Mouse (Mus musculus) embryonic facial prominence, embryonic 10.5 days (tissue): ENCODE data around the gene Nek2. TPM values are rescaled to one million over a fixed set of nuclear protein-coding genes. Genes with fewer than 3 reads are reported as not detected.
A peak's percentile ranks its signal among the peaks of the same experiment; 100 is the strongest.

Experiments used
- DNase-seq: peaks from one replicate; pipeline ENCODE4 v3.0.0-alpha.2; 2017; ENCODE audit warnings: low spot score
- H3K27ac ChIP-seq: fragments of 300-500 bp; sonication (generic); replicated peaks from 2 replicates; pipeline ENCODE4 v1.5.1; 2016; ENCODE audit warnings: mild to moderate bottlenecking
- H3K27me3 ChIP-seq: fragments of 300-500 bp; sonication (generic); replicated peaks from 2 replicates; pipeline ENCODE4 v1.6.1; 2016; ENCODE audit warnings: low read depth, mild to moderate bottlenecking; ENCODE audit not compliant: poor library complexity, severe bottlenecking
- H3K36me3 ChIP-seq: fragments of 300-500 bp; sonication (generic); replicated peaks from 2 replicates; pipeline ENCODE4 v1.6.1; 2016; ENCODE audit warnings: mild to moderate bottlenecking, moderate library complexity
- H3K4me1 ChIP-seq: fragments of 300-500 bp; sonication (generic); 2 replicates; pipeline ENCODE4 v1.6.1; 2016
- H3K4me3 ChIP-seq: fragments of 300-500 bp; sonication (generic); 2 replicates; pipeline ENCODE4 v1.5.1; 2016; ENCODE audit warnings: mild to moderate bottlenecking, moderate library complexity
- H3K9me3 ChIP-seq: fragments of 300-500 bp; sonication (generic); 2 replicates; pipeline ENCODE4 v1.6.1; 2016; ENCODE audit warnings: mild to moderate bottlenecking
- WGBS: fragments of 180-500 bp; shearing (Covaris S2); methylation state at CpG from one replicate; pipeline ENCODE4 v1.1.7; 2016; 5-methylcytosine and 5-hydroxymethylcytosine counted together
- polyA plus RNA-seq: library from polyadenylated mRNA; unstranded; fragments of >200 nt; fragmentation: Nextera tagmentation; extraction: Ambion mirVana; gene quantifications from 2 replicates; pipeline ENCODE4 v1.2.1, GENCODE M21; 2016

Nek2 gene
- polyA plus RNA-seq, 1 experiment from 2014 or later: 60.0 TPM

DNA sequence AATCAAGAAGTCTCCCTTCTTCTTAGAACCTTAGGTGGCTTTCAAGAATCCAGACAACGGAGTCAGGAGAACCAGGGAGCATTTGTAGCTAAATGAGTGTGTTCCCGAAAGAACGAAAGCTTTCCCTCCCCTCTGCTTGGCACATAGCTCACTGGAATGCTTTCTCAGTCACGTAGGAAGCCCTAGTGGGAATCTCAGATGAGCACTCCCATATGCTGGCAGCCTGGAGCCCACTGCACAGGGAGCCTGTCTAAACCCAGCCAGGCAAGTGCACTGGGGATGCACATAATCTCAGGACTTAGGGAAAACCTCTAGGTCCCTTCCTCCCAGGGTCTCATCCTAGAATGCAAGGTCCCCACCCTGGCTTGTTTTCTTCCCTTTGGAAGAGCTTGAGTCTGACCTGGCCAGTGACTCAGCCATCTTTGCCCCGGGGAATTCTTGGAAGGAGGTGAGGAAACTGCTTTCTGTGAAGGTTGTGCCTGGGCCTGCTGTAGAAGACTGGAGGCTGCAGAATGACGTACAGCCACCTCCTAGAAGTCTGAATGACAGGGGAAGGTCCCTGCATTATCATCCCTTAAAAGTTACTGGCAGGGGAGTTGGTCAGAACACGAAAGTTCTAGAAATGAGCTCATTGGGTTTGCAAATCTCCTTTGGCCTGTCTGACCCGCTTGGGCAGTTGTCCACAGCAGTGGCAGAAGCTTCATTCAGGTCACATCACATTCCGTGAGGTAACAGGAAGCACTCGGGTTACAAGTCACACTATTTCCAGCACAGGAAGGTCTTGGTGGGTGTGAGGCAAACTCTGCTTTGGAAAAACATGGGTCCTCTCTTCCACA is 18.2 kb upstream of the Nek2 start:
- 68% methylated on average over 10 of the region's 10 CpGs for whole genome bisulfite sequencing
- Histone ChIP-seq H3K36me3 (no peaks in the 10 kb centered on the region), H3K4me3 (no peak overlapping the region), H3K27me3 (no peaks in the 10 kb centered on the region), H3K4me1 (peaks cover 11% of the 10 kb centered on the region), H3K27ac (no peak overlapping the region; the same call in 1 of the 2 replicates), H3K9me3 (peaks cover 8% of the 10 kb centered on the region; the same call in 1 of the 2 replicates)
- no peak for DNase-seq

DNA sequence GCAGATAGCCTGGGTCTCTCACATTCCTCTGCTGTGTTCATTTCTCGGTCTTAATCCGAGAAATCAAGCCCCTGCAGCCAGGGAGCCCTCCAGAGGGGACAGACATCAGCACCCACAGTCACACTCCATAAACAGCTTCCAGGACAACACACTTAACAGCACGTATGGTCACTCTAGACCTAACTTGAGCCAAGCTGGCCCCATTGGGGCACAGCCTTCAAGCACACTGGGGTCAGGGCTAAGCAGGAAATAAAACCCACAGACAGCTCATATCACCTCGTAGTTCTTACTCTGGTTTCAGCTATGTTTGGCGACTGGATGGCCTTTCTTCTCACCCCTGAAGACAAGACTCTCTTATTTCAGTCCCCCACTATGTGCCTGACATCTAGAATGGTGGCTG is 16.5 kb upstream of the Nek2 start:
- no peaks in the 10 kb centered on the region for H3K27me3 ChIP-seq
- no peak overlapping the region for H3K27ac ChIP-seq
- peaks cover 11% of the 10 kb centered on the region for H3K4me1 ChIP-seq
- no peaks in the 10 kb centered on the region for H3K36me3 ChIP-seq
- H3K4me3 ChIP-seq: no peak overlapping the region
- peaks cover 3% of the 10 kb centered on the region; the same call in 1 of the 2 replicates for H3K9me3 ChIP-seq
- 66% methylated on average over 5 of the region's 5 CpGs for WGBS
- DNase-seq: no peak

DNA sequence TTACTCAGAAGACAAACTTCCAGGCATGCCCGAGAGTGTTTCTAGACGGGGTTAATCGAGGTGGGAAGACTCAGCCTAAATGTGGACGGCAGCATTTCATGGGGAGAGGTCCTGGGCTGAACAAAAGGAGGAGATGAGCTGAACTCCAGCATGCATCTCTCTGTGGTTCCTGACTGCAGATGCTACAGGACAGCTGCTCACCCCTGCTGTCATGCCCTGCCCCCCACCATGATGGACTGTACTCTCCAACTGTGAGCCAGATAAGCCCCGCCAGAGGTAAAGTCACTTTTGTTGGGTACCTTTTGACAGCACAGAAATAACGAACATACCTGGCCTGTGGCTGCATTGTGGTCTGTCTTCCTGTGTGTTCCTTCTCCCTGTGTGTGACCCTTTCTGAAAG is 15.5 kb upstream of the Nek2 start:
- WGBS: 80% methylated on average over 6 of the region's 6 CpGs
- no peak for DNase-seq

DNA sequence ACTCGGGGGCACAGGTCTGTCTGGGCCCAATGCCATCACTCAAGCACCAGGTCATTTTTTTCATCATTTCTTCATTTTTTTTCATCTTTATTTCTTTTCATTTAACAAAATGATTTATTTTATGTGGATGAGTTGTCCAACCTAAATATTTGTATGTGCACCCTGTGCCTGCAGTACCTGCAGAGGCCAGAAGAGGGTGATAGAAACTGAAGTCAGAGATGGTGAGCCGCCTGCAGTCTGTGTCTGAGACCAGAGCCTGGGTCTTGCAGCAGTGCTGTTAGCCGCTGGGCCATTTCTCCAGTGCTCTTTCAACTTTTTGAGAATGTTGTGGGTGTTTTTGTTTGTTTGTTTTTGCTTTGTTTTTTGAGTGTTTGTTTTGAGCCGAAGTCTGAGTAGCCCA is 14.5 kb upstream of the Nek2 start:
- Histone ChIP-seq H3K9me3 (peaks cover 3% of the 10 kb centered on the region; the same call in 1 of the 2 replicates), H3K27me3 (no peaks in the 10 kb centered on the region), H3K27ac (no peak overlapping the region), H3K4me1 (peaks cover 11% of the 10 kb centered on the region), H3K36me3 (no peaks in the 10 kb centered on the region), H3K4me3 (no peak overlapping the region)
- WGBS: 93% methylated on average over 4 of the region's 4 CpGs
- DNase-seq: no peak

More for the DNA sequence above, 15.5 kb upstream of the Nek2 start:
- Histone ChIP-seq H3K36me3 (no peaks in the 10 kb centered on the region), H3K4me1 (peaks cover 11% of the 10 kb centered on the region), H3K4me3 (no peak overlapping the region), H3K9me3 (peaks cover 3% of the 10 kb centered on the region; the same call in 1 of the 2 replicates), H3K27me3 (no peaks in the 10 kb centered on the region), H3K27ac (no peak overlapping the region)

DNA sequence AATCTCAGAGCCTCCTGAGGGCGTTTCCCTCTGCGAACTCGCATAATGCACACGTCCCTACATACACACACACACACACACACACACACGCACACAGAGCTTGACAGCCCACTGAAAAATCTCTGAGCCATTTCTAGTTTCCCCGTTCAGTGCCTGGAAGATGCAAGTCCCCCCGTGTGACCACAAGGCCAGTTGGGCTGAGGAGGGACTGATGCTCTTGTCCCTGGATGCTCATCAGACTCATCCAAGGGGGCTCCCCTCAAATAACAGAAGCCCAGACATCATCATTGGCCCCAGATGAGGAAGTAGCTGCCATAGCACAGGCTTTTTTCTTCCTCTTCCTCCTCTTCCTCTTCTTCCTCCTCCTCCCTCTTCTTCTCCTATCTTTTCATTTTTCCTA is 13.3 kb upstream of the Nek2 start:
- Histone ChIP-seq H3K4me1 (peaks cover 7% of the 10 kb centered on the region), H3K36me3 (no peaks in the 10 kb centered on the region), H3K9me3 (peaks cover 3% of the 10 kb centered on the region; the same call in 1 of the 2 replicates), H3K27me3 (no peaks in the 10 kb centered on the region), H3K4me3 (no peak overlapping the region), H3K27ac (no peak overlapping the region)
- DNase-seq: no peak
- 84% methylated on average over 7 of the region's 7 CpGs for WGBS

DNA sequence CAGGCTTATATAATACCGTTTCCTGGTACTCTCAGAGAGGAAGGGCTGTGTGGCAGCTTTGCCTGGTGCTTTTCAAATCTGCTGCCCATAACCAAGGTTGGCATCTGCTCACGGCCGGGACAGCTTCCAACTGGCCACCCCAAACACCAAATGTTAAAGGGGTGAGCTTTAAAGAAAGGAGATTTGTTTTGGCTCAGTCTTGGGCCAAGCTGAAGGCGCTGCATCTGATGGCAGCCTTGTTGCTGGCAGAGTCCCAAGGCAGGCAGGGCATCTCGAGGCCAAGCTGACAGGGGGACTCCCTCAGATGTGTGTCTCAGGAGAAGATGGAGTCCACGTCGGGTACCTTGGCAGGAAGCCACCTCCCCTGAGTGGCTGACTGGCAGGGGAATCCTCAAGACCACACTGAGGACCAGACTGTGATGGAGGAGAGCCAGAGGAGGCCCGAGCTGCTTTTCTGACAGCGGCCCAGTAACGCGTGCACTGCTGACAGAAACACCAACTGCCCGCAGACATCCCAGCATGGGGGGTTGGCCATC is 12.5 kb upstream of the Nek2 start:
- Histone ChIP-seq H3K4me1 (no peaks in the 10 kb centered on the region), H3K36me3 (no peaks in the 10 kb centered on the region), H3K27ac (no peak overlapping the region), H3K27me3 (no peaks in the 10 kb centered on the region), H3K4me3 (no peak overlapping the region), H3K9me3 (peaks cover 3% of the 10 kb centered on the region; the same call in 1 of the 2 replicates)
- WGBS: 89% methylated on average over 12 of the region's 12 CpGs
- DNase-seq: no peak

DNA sequence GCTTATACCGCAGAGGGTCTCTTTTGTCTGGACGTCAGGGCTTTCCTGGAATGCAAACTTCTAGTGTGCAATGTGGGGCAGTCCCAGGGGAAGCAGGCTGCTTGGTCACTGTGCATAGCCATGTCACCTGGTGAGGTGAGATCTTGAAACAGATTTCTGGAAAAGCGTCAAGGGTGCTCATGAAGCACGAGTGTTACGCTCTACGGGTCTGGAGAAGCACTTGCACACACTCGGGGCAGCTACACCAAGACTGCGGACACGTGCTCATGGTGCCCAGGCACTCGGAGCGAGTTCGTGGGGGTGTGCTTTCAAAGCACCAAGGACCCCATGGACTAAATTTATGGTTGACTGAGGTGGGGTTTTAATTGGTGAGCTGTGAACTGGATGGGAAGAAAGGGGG is 9.5 kb upstream of the Nek2 start:
- Histone ChIP-seq H3K27ac (no peak overlapping the region), H3K36me3 (no peaks in the 10 kb centered on the region), H3K4me1 (peaks cover 12% of the 10 kb centered on the region), H3K27me3 (no peaks in the 10 kb centered on the region), H3K4me3 (no peak overlapping the region), H3K9me3 (peaks cover under 1% of the 10 kb centered on the region; the same call in 1 of the 2 replicates)
- 87% methylated on average over 12 of the region's 12 CpGs for WGBS
- DNase-seq: no peak

DNA sequence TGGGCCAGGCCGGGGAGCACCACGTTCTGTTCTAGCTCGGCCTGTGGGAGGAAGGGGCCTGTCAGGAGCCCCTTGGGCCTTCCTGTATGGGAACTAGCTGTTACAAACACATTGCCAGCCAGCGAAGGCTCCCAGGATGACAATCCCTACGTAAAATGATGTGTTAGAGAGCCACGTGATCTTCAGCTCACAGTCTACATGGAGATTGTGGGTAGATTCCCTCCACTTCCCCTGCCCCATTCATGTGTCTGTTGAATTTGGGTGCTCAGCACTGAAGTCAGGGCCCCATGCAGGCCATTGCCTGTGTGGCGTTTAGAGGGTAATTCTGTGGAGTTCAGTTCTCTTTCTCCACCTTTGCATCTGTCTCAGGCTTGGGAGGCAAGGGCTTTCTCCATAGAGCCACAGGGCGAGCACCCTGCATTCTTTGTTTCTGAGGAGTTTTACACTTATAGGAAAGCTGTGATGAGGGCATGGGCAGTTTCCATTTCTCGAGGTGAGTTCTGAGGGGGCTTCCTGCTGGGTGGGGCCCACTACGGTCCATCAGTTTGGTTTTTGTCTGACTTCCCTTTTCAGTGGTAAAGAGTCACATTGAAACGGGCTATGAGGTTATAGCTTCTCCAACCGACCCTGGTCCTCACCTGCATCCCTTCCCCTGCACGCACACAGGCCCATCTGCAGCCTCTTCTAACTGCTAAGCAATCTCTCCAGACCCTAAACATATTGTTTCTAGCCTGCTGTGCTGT is 8.1 kb upstream of the Nek2 start:
- WGBS: 89% methylated on average over 13 of the region's 13 CpGs
- Histone ChIP-seq H3K4me1 (peaks cover 16% of the 10 kb centered on the region), H3K9me3 (no peaks in the 10 kb centered on the region), H3K27me3 (no peaks in the 10 kb centered on the region), H3K27ac (no peak overlapping the region), H3K36me3 (no peaks in the 10 kb centered on the region), H3K4me3 (no peak overlapping the region)
- no peak for DNase-seq

DNA sequence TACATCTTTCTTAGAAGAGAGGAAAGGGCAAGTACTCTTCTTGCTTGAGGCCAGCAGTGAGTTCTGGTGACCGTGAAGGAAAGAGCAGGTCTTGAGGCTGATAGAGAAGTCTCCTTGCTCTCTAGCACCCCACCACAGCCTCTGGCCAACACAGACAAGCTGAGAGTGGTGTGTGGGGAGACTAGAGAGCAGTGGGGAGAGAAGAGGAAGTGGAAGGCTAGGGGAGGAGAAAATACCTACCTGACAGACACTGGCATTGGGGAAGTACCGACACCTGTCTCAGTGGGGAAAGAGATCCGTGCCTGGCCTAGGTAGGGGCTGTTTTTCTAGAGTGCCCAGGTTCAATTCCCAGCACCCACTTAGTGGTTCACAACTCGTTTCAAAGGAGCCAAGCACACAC is 7.0 kb upstream of the Nek2 start:
- 75% methylated on average over 4 of the region's 4 CpGs for WGBS
- Histone ChIP-seq H3K4me1 (peaks cover 17% of the 10 kb centered on the region), H3K9me3 (no peaks in the 10 kb centered on the region), H3K36me3 (no peaks in the 10 kb centered on the region), H3K4me3 (no peak overlapping the region), H3K27ac (no peak overlapping the region), H3K27me3 (no peaks in the 10 kb centered on the region)
- no peak for DNase-seq

DNA sequence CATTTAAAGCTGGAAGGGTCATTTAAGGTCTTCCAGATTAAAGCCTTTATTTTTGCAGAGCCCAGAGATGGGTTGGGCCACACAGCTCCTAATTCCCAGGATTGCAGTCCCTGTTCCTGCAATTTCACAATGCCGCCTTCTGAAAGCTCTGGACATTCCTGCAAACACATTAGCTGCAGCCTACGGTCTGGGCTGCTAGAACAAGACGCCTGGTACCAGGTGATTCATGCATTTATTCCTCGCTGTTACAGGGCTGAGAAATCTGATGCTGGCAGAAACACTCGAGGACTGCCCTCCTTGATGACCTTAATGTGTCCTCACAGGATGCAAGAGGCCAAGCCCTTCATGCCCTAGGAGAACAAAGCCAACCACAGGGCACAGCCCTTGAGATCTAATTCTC is 6.3 kb upstream of the Nek2 start:
- DNase-seq: peak; percentile 23
- Histone ChIP-seq H3K4me3 (no peak overlapping the region), H3K9me3 (no peaks in the 10 kb centered on the region), H3K4me1 (peaks cover 17% of the 10 kb centered on the region), H3K27ac (peak overlapping the region; percentile 48), H3K36me3 (no peaks in the 10 kb centered on the region), H3K27me3 (no peaks in the 10 kb centered on the region)
- WGBS: 29% methylated on average over 5 of the region's 5 CpGs

DNA sequence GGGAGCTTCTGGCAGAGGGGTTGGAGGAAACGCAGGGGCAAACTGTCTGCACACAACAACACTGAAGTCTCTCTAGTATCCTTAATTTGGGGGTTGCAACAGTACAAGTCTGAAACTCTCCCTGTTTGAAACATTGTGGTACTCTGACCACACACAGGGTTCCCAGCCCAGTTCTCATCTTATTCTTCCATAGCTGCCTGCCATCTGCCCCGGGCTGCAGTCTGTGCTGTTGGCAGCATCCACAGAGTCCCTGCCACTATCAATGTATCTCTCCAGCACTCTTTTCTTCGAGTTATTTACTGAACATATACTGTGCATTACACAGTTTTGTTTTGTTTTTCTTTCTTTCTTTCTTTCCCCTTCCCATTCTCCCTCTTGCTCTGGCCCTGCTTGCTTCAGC is 4.6 kb upstream of the Nek2 start:
- Histone ChIP-seq H3K36me3 (no peaks in the 10 kb centered on the region), H3K4me3 (no peak overlapping the region), H3K4me1 (peaks cover 27% of the 10 kb centered on the region), H3K27me3 (no peaks in the 10 kb centered on the region), H3K9me3 (no peaks in the 10 kb centered on the region), H3K27ac (no peak overlapping the region)
- DNase-seq: no peak
- 86% methylated on average over 3 of the region's 3 CpGs for WGBS

DNA sequence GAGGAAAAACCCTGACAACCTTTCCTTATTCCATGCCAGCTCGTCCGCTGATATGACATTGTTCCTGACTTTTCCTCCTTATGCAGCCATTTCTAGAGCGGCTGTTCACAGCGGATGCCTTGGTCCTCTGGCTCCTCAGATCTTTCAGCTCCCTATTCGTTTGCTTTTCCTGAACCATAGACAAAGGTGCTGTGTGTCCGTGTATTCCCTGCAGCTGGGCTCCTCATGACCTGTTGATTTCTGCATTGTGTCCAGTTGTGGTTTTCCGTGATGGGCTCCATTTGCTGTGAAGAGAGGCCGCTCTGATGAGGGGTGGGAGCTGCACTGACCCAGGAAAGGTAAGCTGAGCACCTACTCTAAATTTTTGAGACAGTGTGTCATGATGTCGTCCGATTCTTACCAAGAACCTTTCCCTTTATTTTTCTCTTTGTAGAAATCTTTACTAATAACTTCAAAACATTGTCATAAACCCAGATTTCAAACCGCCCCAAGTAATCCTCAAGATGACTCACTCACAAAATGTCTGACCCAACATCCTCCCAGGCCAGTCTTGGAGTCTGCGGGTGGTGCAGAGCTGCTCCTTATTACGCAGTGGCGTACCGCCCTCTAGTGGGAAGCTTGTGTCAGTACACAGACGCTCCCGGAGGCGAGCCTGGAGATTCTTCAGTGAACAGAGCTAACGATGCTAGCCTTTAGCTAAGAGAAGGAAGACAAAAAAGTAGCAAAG is 3.7 kb upstream of the Nek2 start:
- WGBS: 38% methylated on average over 19 of the region's 19 CpGs
- no peaks in the 10 kb centered on the region for H3K27me3 ChIP-seq
- H3K9me3 ChIP-seq: no peaks in the 10 kb centered on the region
- peaks cover 32% of the 10 kb centered on the region for H3K4me1 ChIP-seq
- H3K4me3 ChIP-seq: peak overlapping the region; percentile 25; the same call in 1 of the 2 replicates
- DNase-seq: peak; percentile 88
- peaks cover 4% of the 10 kb centered on the region for H3K36me3 ChIP-seq
- H3K27ac ChIP-seq: peak overlapping the region; percentile 51; the same call in 1 of the 2 replicates
